Mouse (Mus musculus): Measurements from ENCODE around the gene Msgn1. TPM values are rescaled to one million over a fixed set of nuclear protein-coding genes. Genes with fewer than 3 reads are reported as not detected.

Gene Msgn1
- total RNA-seq (2015) (not detected in 2 replicates), total RNA-seq (2017) (0.71 TPM in 1 of 2 replicates, not detected in the other)

- no peak for ATAC-seq (replicated peaks; ENCODE audit: poor library complexity)
These were observed at the start of gene Msgn1 for GRCm38 (mm10) chr12:11208872-11209271. TSS of gene Msgn1 (minus strand) at chr12:11208972.

GRCm38 (mm10) chr12:11250322-11250721 is 41.5 kb upstream of the Msgn1 start:
- no peak for ATAC-seq (replicated peaks; ENCODE audit: poor library complexity)

GRCm38 (mm10) chr12:11247460-11247859 is 38.7 kb upstream of the Msgn1 start:
- no peak for ATAC-seq (replicated peaks; ENCODE audit: poor library complexity)

- peak; percentile 60 for ATAC-seq (replicated peaks; ENCODE audit: poor library complexity)
These were observed 27.2 kb upstream of the Msgn1 start for GRCm38 (mm10) chr12:11235996-11236395.

DNA sequence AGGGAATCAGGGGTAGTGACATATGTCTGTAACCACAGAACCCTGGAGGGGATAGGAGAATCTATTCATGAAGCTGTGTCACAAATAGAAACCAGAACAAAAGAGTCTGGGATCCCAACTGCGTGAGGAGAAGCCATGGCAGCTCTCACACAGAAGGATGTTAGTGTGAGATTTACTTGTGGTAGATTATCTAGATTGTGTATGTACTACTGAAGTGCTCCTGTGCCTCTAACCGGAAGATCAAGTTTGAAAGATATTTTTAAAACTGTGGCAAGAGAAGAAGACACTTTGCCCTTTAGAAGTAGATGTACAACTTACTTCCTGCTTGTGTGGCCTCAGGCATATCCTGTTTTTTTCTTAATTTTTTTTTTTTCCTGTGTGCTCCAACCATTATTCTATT is 21.5 kb upstream of the Msgn1 start:
- 0 out of 2 replicates have a peak, but pooled peaks have one; percentile 23 for ATAC-seq (replicated peaks; ENCODE audit: poor library complexity)

- no peak for ATAC-seq (replicated peaks; ENCODE audit: poor library complexity)
These were observed 17.9 kb upstream of the Msgn1 start for GRCm38 (mm10) chr12:11226529-11227268.

DNA sequence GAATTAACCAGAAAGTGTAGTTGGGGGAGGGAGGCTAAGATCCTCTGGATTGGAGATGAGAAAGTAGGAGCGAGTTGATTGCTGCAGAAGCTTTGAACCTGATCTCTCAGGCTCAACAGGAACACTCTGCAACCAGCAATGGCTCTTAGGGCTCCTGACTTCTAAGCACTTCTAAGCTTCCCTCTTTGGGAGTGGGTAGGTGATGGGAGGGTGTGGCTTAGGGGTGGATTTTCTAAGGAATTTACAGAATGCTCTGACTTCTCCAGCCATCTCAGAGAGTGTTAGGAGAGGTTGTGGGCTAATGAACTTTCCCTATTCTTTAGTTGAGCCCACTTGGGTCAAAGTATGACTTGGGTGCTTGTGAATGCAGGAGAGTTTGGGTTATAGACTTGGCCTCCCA is 17.4 kb upstream of the Msgn1 start:
- ATAC-seq (replicated peaks; ENCODE audit: poor library complexity) = no peak

DNA sequence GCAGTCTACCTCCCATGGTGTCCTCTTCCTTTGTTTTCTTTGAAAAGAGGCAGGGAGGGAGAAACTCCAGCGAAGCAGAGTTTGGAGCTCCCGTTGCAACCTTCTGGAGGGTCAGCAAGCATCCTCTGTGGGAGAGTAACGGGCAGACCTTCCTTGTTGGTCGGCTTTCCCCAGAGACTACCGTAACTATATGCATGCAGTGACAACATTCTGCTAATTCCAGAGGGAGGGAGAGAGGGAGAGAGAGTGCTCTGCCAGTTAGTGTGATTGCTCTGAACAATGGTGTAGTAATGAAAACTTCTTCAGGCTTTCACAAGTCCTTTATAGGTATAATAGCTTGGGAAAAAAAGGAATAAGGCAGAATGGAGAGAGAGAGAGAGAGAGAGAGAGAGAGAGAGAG is 15.9 kb upstream of the Msgn1 start:
- no peak for ATAC-seq (replicated peaks; ENCODE audit: poor library complexity)

- ATAC-seq (replicated peaks; ENCODE audit: poor library complexity) = no peak
These were observed 14.3 kb upstream of the Msgn1 start for GRCm38 (mm10) chr12:11223090-11223489.

DNA sequence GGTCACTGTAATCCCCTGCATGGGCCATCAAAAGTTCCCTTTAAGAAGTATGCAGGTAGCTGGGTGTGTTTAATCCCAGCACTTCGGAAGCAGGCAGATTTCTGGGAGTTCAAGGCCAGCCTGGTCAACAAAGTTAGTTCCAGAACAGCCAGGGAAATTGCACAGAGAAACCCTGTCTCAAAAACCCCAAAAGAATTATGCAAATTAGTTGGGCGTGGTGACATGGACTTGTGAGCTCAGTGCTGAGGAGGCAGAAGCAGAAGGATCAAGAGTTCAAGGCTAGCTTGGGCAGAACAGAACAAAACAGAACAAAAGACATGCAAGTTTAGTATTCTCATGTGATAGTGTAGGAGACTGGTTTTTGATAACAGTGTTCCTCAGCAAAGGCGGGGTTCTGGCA is 13.8 kb upstream of the Msgn1 start:
- ATAC-seq (replicated peaks; ENCODE audit: poor library complexity) = no peak

- ATAC-seq (replicated peaks; ENCODE audit: poor library complexity) = no peak
These were observed 13.0 kb upstream of the Msgn1 start for GRCm38 (mm10) chr12:11221524-11222330.

DNA sequence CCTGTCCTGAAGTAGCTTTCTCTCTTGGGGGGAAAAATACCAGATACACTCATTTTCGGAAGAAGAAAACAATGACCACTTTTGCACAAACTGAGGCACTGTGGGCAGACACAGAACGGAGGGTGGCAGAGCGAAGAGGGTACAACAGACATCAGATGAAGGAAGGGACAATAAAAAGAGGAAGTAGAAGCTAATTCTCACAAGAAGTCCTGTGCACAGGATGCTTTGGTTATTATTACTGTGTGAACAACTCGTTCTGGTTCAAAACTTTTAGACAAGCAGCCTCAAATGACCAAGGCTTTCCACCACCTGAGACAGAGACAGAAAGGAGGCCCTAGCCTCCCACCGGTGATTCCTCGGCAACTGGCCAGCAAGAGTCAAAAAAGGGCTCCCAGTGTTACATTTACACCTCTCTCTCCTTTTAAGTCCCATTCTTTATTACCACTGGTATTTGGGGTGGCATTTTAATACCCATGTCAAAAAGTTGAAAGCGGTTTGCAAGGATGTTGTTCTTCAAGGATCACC is 9.0 kb upstream of the Msgn1 start:
- ATAC-seq (replicated peaks; ENCODE audit: poor library complexity) = peak; percentile 84

GRCm38 (mm10) chr12:11216454-11216853 is 7.7 kb upstream of the Msgn1 start:
- no peak for ATAC-seq (replicated peaks; ENCODE audit: poor library complexity)

DNA sequence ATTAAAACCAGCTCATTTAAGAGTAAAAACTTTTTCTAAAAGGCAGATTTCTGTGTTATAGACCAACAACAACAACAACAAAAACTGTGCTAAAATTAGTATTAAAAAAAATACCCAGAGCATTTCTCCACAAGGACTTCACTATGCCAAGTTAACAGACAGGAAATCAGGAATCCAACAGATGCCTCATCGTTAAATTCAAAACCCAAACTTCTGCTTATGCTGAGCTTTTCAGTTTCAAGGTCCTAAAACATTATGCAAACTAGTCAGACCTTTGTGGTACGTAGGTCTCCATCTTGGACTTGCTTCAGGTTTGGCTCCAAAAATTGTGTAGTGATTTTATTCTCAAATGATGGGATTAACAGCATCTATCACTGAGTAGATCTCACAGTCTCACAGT is 6.8 kb upstream of the Msgn1 start:
- ATAC-seq (replicated peaks; ENCODE audit: poor library complexity) = peak; percentile 63

DNA sequence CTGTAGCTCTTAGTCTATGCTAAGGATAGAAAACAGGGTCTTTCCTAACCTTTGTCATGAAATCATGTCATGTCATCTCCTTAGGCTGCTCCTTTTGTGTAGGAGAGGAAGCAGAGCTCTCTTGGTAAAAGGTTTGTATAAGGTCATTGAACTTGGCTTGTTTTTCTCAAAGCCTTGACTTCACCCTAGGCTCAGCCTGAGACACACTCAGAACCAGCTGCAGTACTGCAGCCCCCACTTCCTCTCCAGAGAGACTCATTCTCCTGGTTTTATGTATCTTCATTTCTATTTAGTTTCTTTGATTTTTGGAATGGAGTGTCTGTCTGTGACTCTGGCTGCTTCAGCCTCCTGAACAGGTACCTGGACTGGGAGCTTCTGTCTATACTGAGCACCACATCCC is 6.0 kb upstream of the Msgn1 start:
- no peak for ATAC-seq (replicated peaks; ENCODE audit: poor library complexity)

- ATAC-seq (replicated peaks; ENCODE audit: poor library complexity) = no peak
These were observed 4.1 kb upstream of the Msgn1 start for GRCm38 (mm10) chr12:11212881-11213280.

DNA sequence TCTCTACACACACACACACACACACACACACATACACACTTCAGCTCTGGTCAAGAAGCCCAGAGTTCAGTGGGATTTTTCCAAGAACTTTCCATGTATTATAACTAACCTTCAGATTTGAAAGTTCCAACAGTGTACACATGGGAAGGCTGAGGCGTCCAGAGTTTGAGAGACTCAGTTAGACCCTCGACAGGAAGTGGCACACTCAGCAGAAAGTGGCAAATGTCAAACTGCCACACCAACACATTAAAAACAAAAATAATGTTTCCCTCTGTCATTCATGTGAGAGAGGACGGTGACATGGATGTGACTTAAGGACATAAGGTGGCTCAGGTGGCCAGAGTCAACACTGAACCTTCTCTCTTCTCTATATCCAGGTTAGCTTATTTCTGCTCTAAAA is 1.6 kb upstream of the Msgn1 start:
- ATAC-seq (replicated peaks; ENCODE audit: poor library complexity) = no peak

DNA sequence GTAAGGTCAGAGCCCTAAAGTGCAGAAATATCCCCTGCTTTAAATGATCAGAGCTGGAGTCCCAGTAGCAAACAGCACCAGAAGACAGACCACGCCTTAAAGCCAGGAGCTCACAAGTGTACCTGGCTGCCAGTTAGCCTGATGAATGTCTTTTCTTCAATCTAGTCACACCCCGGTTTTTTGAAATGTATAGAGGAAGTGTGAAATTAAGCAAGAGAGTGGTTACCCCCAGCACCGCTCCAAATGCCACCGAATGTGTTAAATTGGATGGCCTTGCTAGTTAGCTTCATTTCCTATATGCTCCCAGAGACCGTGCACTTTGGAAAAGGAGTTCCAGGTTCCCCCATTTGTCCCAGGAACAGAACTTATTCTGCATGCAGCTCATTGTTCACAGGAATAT is 864 bp upstream of the Msgn1 start:
- ATAC-seq (replicated peaks; ENCODE audit: poor library complexity) = peak; percentile 91

GRCm38 (mm10) chr12:11206321-11206720 is 2.5 kb downstream of the Msgn1 start:
- ATAC-seq (replicated peaks; ENCODE audit: poor library complexity) = peak; percentile 49

DNA sequence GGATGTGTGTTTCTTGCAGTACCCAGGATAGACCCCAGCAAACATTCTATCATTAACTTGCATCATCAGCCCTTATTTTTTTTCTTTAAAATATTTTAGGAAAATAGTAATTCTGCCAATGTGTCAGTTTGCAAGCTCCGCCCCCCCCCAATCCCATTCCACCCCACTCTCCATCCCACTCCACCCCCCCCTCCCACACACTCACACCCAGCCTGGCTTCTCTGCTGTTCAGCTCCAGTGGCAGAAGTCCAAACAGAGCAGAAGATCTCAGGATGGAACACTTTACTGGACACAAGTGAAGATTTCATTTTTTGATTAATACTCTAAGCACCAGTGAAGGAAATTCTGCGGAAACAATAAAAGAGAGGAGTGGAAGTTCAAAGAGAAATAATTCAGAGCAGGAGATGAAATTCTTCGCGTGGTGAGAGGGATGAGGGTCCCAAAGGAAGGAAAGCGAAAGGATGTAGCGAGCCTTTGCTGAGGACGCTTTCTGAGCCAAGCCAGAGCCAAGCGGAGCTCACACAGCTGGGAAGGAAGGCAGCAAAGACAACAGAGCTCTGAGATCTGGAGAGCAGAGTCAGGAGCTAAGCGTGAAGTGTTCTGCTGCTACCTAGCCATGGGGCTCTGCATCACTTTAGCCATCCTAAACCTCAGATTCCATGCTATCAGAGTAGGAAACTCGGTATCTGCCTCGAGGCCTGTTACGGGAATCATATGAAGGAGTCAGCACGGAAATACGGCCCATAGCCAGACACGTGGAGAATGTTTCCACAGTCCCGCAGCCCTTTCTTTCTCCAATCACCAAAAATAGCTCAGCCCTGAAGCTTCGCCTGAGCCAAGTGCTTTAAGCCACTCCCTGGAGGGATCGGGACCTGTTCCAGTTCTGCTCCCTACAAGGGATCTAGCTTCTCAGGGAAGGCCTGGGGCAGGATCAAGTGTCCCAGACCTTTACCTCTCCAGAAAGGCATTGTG is 4.8 kb downstream of the Msgn1 start:
- ATAC-seq (replicated peaks; ENCODE audit: poor library complexity) = no peak

DNA sequence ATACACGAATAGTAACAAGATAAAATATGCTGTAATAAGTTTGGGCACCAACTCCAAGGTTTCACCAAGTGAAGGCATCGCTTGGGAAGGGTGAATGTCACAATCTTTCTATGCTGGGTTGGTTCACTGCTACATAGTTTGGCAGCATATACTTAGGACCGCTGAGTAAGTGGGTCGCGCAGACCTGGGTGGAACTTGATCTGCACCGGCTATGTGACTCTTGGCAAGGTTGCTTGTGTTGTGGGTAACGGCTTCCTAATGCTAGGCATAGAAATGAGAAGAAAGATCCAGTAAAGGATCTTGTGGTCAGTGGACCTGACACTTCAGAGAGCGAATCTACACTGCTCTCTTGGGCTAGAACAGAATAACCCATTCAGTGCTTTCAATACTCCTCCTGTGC is 6.3 kb downstream of the Msgn1 start:
- 0 out of 2 replicates have a peak, but pooled peaks have one; percentile 26 for ATAC-seq (replicated peaks; ENCODE audit: poor library complexity)
